Mouse (Mus musculus) small intestine, adult 2 months (tissue): ENCODE measurements around the gene Mecom.

ENCODE experiments used
- CTCF ChIP-seq: fragments of 200-500 bp; IDR thresholded peaks from 2 replicates; pipeline ENCODE4 v1.5.1; 2012; ENCODE audit warnings: low read depth, mild to moderate bottlenecking, control low read depth, inconsistent platforms, low read length, moderate library complexity, mixed read lengths; ENCODE audit not compliant: insufficient replicate concordance, insufficient read length; ENCODE audit errors: extremely low read depth
- POLR2A ChIP-seq: fragments of 200-500 bp; IDR thresholded peaks from 2 replicates; pipeline ENCODE4 v1.6.1; 2012; ENCODE audit warnings: low read depth, mild to moderate bottlenecking, control low read depth, inconsistent platforms, low read length, moderate library complexity

- TF ChIP-seq CTCF = no peak
- TF ChIP-seq POLR2A = no peak
Measured at GRCm38 (mm10) chr3:29980531-29980930, 567.3 kb downstream of the Mecom start.
